ENCODE assay signal across 9 mouse cellular contexts in the genomic region with DNA sequence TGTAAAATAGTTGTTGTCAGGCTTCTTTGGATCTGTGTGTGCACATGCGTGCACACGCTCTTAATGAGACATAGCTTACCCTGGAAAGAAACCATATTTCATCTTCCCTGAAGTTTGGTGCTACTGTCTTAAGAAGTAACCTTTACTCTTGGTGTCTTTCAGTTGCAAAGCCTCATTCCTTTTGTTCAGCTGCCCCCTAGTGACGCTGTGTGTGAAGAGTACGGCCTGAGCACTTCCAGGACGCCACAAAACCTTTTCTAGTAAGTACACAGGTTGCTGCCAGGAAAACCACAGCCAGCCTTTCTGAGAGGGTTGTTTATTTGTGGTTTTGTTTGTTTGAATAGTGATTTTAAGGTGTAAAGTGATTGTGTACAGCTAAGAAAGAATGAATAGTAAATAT. TPM values are rescaled to one million over a fixed set of nuclear protein-coding genes. Genes with fewer than 3 reads are reported as not detected.
DNase-seq lines count a peak whose midpoint lies in the region; ATAC-seq and TF ChIP-seq lines count a peak whose summit lies in the region.
"Had no signal": no experiment of that assay in that cellular context is flagged by ENCODE, and none has a peak within 500 bp of the region (broad histone marks: within the 10 kb centered on the region; RNA-seq: fewer than 3 reads in every experiment).

No protein-coding gene starts in this region.

- no peak for ATAC-seq in kidney, embryonic 15.5 days (replicated peaks; ENCODE audit: low FRiP score)

- no peaks in the 10 kb centered on the region for H3K9me3 ChIP-seq in kidney, embryonic 15.5 days (replicated peaks)
- no peaks in the 10 kb centered on the region for H3K9me3 ChIP-seq in E14TG2a.4 (ENCODE audit: low read length)
- H3K9me3 ChIP-seq: midbrain, embryonic 12.5 days had no signal

- no peak overlapping the region for H3K9ac ChIP-seq in kidney, embryonic 15.5 days
- H3K9ac ChIP-seq: midbrain, embryonic 12.5 days had no signal

- H3K4me2 ChIP-seq in kidney, embryonic 15.5 days: no peak overlapping the region
- H3K4me2 ChIP-seq: midbrain, embryonic 12.5 days had no signal

- H3K4me3 ChIP-seq in kidney, embryonic 15.5 days (replicated peaks): no peak overlapping the region
- no peak overlapping the region for H3K4me3 ChIP-seq in E14TG2a.4 (replicated peaks; ENCODE audit: low read length)
- H3K4me3 ChIP-seq: midbrain, embryonic 12.5 days had no signal

- H3K27me3 ChIP-seq in kidney, embryonic 15.5 days: no peaks in the 10 kb centered on the region
- H3K27me3 ChIP-seq in E14TG2a.4 (ENCODE audit: insufficient read depth, low read length): no peaks in the 10 kb centered on the region
- H3K27me3 ChIP-seq in splenic B cell, adult 2 months (ENCODE audit: control insufficient read depth, insufficient read depth, low read length, poor library complexity, severe bottlenecking): no peaks in the 10 kb centered on the region
- H3K27me3 ChIP-seq: midbrain, embryonic 12.5 days had no signal

- H3K27ac ChIP-seq in kidney, embryonic 15.5 days: no peak overlapping the region
- H3K27ac ChIP-seq: midbrain, embryonic 12.5 days had no signal

- no peaks in the 10 kb centered on the region for H3K4me1 ChIP-seq in kidney, embryonic 15.5 days
- no peaks in the 10 kb centered on the region for H3K4me1 ChIP-seq in E14TG2a.4 (replicated peaks; ENCODE audit: low read depth, low read length)
- H3K4me1 ChIP-seq: midbrain, embryonic 12.5 days had no signal

- DNase-seq in kidney, adult 18-20 months: peak; percentile 73
- DNase-seq in adrenal gland, postnatal 36 days: peak; percentile 67 to 81
- DNase-seq in gastrocnemius, postnatal 25 days: peak; percentile 32
- DNase-seq in lung, adult 18-20 months: peak; percentile 74 to 80
- DNase-seq in splenic B cell, adult 2 months (ENCODE audit: low read depth, low spot score): peak; percentile 75
- no peak for DNase-seq in layer of hippocampus, postnatal 36 days

- peaks cover 78% of the 10 kb centered on the region for H3K36me3 ChIP-seq in kidney, embryonic 15.5 days
- H3K36me3 ChIP-seq in E14TG2a.4 (ENCODE audit: insufficient read depth, low read length): peaks cover 89% of the 10 kb centered on the region
- H3K36me3 ChIP-seq in splenic B cell, adult 2 months (ENCODE audit: control insufficient read depth, insufficient read depth, low read length, poor library complexity, severe bottlenecking): peaks cover 13% of the 10 kb centered on the region

- peak; percentile 35 for TF ChIP-seq CTCF in E14TG2a.4 (conservative IDR thresholded peaks at IDR 0.05; ENCODE audit: low read length)

- WGBS in kidney, embryonic 15.5 days: 55% methylated on average over 5 of the region's 5 CpGs

RNA-seq across cellular contexts. Expression of gene Pms2, which starts 7.7 kb away (rescaled TPM):
- polyA plus RNA-seq in kidney, embryonic 15.5 days (2015; fragmentation: Nextera tagmentation; extraction: Ambion mirVana): 31.9 and 32.9 TPM in 2 replicates
- total RNA-seq in adrenal gland, postnatal 36 days (2021): 1 to 10 TPM; 9.3 to 9.4 TPM
- 1 to 10 TPM; 4.9 to 7.0 TPM for total RNA-seq in gastrocnemius, postnatal 25 days (2021)
- total RNA-seq in layer of hippocampus, postnatal 36 days (2021): 10 to 100 TPM; 13.9 to 16.3 TPM

RNA-seq across cellular contexts. Expression of gene Aimp2, which starts 7.8 kb away (rescaled TPM):
- polyA plus RNA-seq in kidney, embryonic 15.5 days (2015; fragmentation: Nextera tagmentation; extraction: Ambion mirVana): 113 TPM in 2 replicates
- 10 to 100 TPM; 38.3 to 39.0 TPM for total RNA-seq in adrenal gland, postnatal 36 days (2021)
- total RNA-seq in gastrocnemius, postnatal 25 days (2021): 100 to 1,000 TPM; 125 to 189 TPM
- 10 to 100 TPM; 29.2 to 34.9 TPM for total RNA-seq in layer of hippocampus, postnatal 36 days (2021)

RNA-seq across cellular contexts. Expression of gene Gm42421, which starts 10.6 kb away (rescaled TPM):
- polyA plus RNA-seq in kidney, embryonic 15.5 days (2015; fragmentation: Nextera tagmentation; extraction: Ambion mirVana): 0.59 and 0.83 TPM in 2 replicates
- total RNA-seq in adrenal gland, postnatal 36 days (2021): under 1 TPM in 1 of 2 experiments, not detected in 1; 0.46 TPM
- total RNA-seq in gastrocnemius, postnatal 25 days (2021): not detected
- 1 to 10 TPM; 1.2 to 2.6 TPM for total RNA-seq in layer of hippocampus, postnatal 36 days (2021)

RNA-seq across cellular contexts. Expression of gene Rsph10b, which starts 15.4 kb away (rescaled TPM):
- polyA plus RNA-seq in kidney, embryonic 15.5 days (2015; fragmentation: Nextera tagmentation; extraction: Ambion mirVana): 0.81 TPM in 2 replicates
- 1 to 10 TPM; 1.8 to 8.8 TPM for total RNA-seq in adrenal gland, postnatal 36 days (2021)
- total RNA-seq in gastrocnemius, postnatal 25 days (2021): 1 to 10 TPM in 1 of 2 experiments, under 1 TPM in 1; 0.41 to 1.2 TPM
- 1 to 10 TPM; 2.1 to 3.0 TPM for total RNA-seq in layer of hippocampus, postnatal 36 days (2021)

RNA-seq across cellular contexts. Expression of gene Ankrd61, which starts 19.9 kb away (rescaled TPM):
- 0.36 and 0.58 TPM in 2 replicates for polyA plus RNA-seq in kidney, embryonic 15.5 days (2015; fragmentation: Nextera tagmentation; extraction: Ambion mirVana)
- total RNA-seq in adrenal gland, postnatal 36 days (2021): not detected
- total RNA-seq in gastrocnemius, postnatal 25 days (2021): not detected
- total RNA-seq in layer of hippocampus, postnatal 36 days (2021): not detected

Comparison
In these comparisons a context has a peak if more than half of its experiments do, and no peak if none do; other contexts are left out.
1. DNase-seq: peak in kidney, adult 18-20 months (single experiment), adrenal gland, postnatal 36 days (2 of 2), gastrocnemius, postnatal 25 days (single experiment), lung, adult 18-20 months (2 of 2) and splenic B cell, adult 2 months (single experiment); none in layer of hippocampus, postnatal 36 days (0 of 2).